Mouse (Mus musculus) retina, embryonic 14.5 days (tissue): ENCODE data around the gene Ntng1.

Source experiments
- DNase-seq: peaks from one replicate; pipeline ENCODE4 v3.0.0-alpha.2; 2015; ENCODE audit warnings: low spot score

Ntng1 gene

GRCm38 (mm10) chr3:110055433-110055832 lies 88.4 kb downstream of the Ntng1 start:
- DNase-seq, result no peak

GRCm38 (mm10) chr3:110054125-110054524 lies 89.7 kb downstream of the Ntng1 start:
- no peak for DNase-seq

- no peak for DNase-seq
Observed at GRCm38 (mm10) chr3:110048152-110048551, 95.7 kb downstream of the Ntng1 start.

- no peak for DNase-seq
Observed at GRCm38 (mm10) chr3:110046750-110047149, 97.1 kb downstream of the Ntng1 start.

GRCm38 (mm10) chr3:110044209-110044608 lies 99.6 kb downstream of the Ntng1 start:
- DNase-seq, result no peak

- no peak for DNase-seq
Observed at GRCm38 (mm10) chr3:110043641-110044187, 100.1 kb downstream of the Ntng1 start.

- DNase-seq, result peak; percentile 8
Observed at GRCm38 (mm10) chr3:110022783-110023599, 120.8 kb downstream of the Ntng1 start.

- DNase-seq, result no peak
Observed at GRCm38 (mm10) chr3:110010870-110011626, 132.8 kb downstream of the Ntng1 start.

GRCm38 (mm10) chr3:110010441-110010840 lies 133.4 kb downstream of the Ntng1 start:
- no peak for DNase-seq

GRCm38 (mm10) chr3:110000349-110000748 lies 143.5 kb downstream of the Ntng1 start:
- DNase-seq, result no peak

GRCm38 (mm10) chr3:109995663-109996024 lies 148.2 kb downstream of the Ntng1 start:
- DNase-seq, result peak; percentile 18

GRCm38 (mm10) chr3:109994978-109995662 lies 148.7 kb downstream of the Ntng1 start:
- peak; percentile 36 for DNase-seq

- no peak for DNase-seq
Observed at GRCm38 (mm10) chr3:109984086-109984485, 159.7 kb downstream of the Ntng1 start.

- no peak for DNase-seq
Observed at GRCm38 (mm10) chr3:109977614-109978013, 166.2 kb downstream of the Ntng1 start.

- no peak for DNase-seq
Observed at GRCm38 (mm10) chr3:109975106-109975505, 168.7 kb downstream of the Ntng1 start.

- no peak for DNase-seq
Observed at GRCm38 (mm10) chr3:109971465-109971864, 172.3 kb downstream of the Ntng1 start.

- no peak for DNase-seq
Observed at GRCm38 (mm10) chr3:109970181-109970580, 173.6 kb downstream of the Ntng1 start.

- DNase-seq, result no peak
Observed at GRCm38 (mm10) chr3:109962631-109963030, 181.2 kb downstream of the Ntng1 start.

GRCm38 (mm10) chr3:109942960-109943359 lies 200.9 kb downstream of the Ntng1 start:
- DNase-seq, result no peak

GRCm38 (mm10) chr3:109937634-109938033 lies 206.2 kb downstream of the Ntng1 start:
- DNase-seq, result no peak

GRCm38 (mm10) chr3:109936275-109936674 lies 207.5 kb downstream of the Ntng1 start:
- DNase-seq, result no peak

GRCm38 (mm10) chr3:109932261-109932660 lies 211.6 kb downstream of the Ntng1 start:
- DNase-seq, result no peak
